Mouse (Mus musculus) lung, postnatal 0 days (tissue): ENCODE measurements around the gene Dusp12.

Source experiments
- CTCF ChIP-seq: IDR thresholded peaks from 2 replicates; pipeline ENCODE4 v1.5.1; 2016; ENCODE audit warnings: antibody characterized with exemption, mild to moderate bottlenecking
- EP300 ChIP-seq: IDR thresholded peaks from 2 replicates; pipeline ENCODE4 v1.6.1; 2016; ENCODE audit warnings: antibody characterized with exemption, mild to moderate bottlenecking, control low read depth

- TF ChIP-seq CTCF (no peak), EP300 (no peak)
These were observed 46.7 kb upstream of the Dusp12 start for GRCm38 (mm10) chr1:170932043-170932442.
